Mouse (Mus musculus) lung, postnatal 0 days (tissue): ENCODE results near the gene Zfp609.
A peak's percentile ranks its signal among the peaks of the same experiment; 100 is the strongest.

Experiments used
- CTCF ChIP-seq: IDR thresholded peaks from 2 replicates; pipeline ENCODE4 v1.5.1; 2016; ENCODE audit warnings: antibody characterized with exemption, mild to moderate bottlenecking
- EP300 ChIP-seq: IDR thresholded peaks from 2 replicates; pipeline ENCODE4 v1.6.1; 2016; ENCODE audit warnings: antibody characterized with exemption, mild to moderate bottlenecking, control low read depth

DNA sequence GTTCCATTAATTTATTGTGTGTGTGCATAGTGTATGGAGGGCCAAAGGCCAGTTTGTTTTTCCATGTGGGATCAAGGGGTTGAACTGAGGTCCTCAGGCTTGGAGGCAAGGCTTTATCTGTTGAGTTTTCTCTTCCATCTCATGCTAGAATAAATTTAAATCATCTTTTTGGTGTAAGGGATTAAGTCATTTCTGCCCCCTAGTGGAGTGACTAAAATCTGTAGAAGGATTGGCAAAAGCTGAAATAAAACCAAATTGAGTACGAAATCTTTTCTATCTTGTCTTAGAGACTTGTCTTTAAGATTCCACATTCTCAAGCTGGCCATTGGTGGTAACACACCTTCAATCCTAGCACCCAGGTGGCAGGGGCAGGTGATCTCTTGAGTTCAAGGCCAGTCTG, 144.4 kb downstream of the Zfp609 start:
- TF ChIP-seq CTCF (peak; percentile 66), EP300 (no peak)
